Mouse (Mus musculus) lung, adult 2 months (tissue): ENCODE data around the gene Ifna2.

Experiments used
- CTCF ChIP-seq: fragments of 200-500 bp; IDR thresholded peaks from 2 replicates; pipeline ENCODE4 v1.5.1; 2011; ENCODE audit warnings: mild to moderate bottlenecking, low read length, control low read depth; ENCODE audit not compliant: insufficient read depth
- POLR2A ChIP-seq: fragments of 200-500 bp; IDR thresholded peaks from 2 replicates; pipeline ENCODE4 v1.6.1; 2011; ENCODE audit warnings: low read depth, mild to moderate bottlenecking, control low read depth, low read length, borderline replicate concordance; ENCODE audit errors: extremely low read depth

DNA sequence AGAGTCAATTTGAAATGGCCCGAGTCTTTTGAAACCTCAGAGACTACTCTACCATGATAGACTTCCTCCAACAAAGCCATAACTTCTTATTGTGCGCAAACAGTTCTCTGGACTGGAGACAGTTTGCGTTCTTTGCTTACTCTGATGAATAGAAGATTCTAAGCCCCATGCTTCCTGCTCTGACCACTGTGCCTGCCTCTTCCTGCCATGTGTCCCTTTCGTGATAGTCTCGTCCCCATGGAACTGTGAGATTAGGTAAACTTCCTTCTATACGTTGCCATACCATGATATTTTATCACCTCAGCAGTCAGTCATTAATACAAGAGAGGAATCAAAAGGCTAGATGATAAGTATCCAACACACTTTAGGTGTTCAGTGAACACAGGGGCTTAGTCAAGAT lies 43.0 kb upstream of the Ifna2 start:
- TF ChIP-seq CTCF (no peak), POLR2A (no peak)
